Mouse (Mus musculus): ENCODE measurements around the gene St3gal5. TPM values are rescaled to one million over a fixed set of nuclear protein-coding genes. Genes with fewer than 3 reads are reported as not detected.

Gene St3gal5
- polyA plus RNA-seq, 1 experiment from 2014 or later: 29.6 TPM

DNA sequence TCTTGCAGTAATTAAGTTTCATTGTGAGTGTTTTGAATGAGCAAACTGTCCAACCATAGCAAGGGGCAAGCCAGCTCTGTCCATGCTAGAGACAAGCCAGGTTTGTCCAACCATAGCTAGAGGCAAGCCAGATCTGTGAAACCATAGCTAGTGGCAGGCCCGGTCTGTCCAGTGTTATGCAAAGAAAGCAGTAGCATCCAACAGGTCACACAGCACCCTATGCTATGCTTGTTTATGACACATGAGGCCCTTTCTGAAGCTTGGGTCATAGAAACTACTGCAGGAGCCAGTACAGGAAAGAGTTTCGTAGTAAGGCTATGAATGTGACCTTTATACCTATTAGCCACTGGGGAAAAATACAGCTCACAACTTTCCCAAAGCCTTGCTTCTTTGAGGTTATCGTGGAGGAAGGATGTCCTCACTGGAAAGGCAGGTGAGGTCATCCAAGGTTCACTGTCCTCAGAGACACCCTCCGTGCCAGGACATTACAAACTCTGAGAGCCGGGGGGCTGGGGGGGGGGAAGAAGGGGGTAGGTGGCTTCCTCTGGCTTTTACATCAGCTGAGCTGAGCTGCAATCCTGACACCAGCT, 26.0 kb upstream of the St3gal5 start:
- Histone ChIP-seq H3K4me3 (replicated peaks) (no peak overlapping the region), H3K27ac (no peak overlapping the region), H3K9ac (replicated peaks) (no peak overlapping the region), H3K4me2 (no peak overlapping the region), H3K36me3 (no peaks in the 10 kb centered on the region), H3K4me1 (replicated peaks) (no peaks in the 10 kb centered on the region), H3K9me3 (no peaks in the 10 kb centered on the region), H3K27me3 (no peaks in the 10 kb centered on the region)
- 73% methylated on average over 5 of the region's 5 CpGs for WGBS
- no peak for ATAC-seq (ENCODE audit: insufficient number of reproducible peaks, insufficient read depth, low FRiP score, low TSS enrichment, low read depth)

DNA sequence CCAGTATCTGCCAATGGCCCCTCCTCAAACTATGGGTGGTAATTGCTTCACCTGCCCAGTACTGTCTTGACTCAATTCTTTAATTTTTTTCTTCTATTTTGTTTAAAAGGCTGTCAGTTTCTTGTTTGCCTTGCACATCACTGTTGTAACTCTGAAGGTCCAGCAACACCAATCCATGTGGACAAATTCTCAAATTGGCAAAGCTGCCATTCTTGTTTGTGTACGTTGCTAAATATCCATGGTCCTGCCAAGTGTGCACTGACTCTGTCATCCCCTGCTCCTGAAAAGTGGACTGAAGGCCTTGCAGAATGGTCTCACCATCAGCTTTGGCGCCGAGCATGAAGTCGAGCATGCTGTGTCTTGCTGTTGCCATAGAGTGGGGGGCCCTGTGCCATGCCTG, 23.6 kb upstream of the St3gal5 start:
- H3K27me3 ChIP-seq: no peaks in the 10 kb centered on the region
- 85% methylated on average over 4 of the region's 4 CpGs for WGBS
- no peak overlapping the region for H3K4me2 ChIP-seq

DNA sequence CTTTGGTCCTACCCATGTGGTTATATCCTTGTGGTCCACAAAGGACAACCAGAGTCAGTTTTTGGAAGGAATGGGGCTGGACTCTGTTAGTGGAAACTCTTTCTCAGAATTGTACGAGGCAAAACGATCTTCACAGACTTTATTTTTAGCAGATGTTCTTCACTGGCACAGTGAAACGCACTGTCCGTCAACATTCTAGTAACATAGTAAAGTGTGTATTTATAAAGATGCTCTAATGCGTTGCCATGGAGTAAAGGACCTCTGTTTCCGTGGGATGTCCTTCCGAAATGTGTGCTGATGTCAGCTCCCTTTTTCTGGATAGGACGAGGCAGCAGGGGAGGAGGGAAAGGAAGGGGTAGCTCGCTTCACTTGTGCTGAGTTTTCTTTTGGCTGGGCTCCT, 20.9 kb upstream of the St3gal5 start:
- Histone ChIP-seq H3K36me3 (no peaks in the 10 kb centered on the region), H3K9me3 (0 out of 2 replicates have a peak, but pooled peaks cover 11% of the 10 kb centered on the region), H3K4me3 (replicated peaks) (no peak overlapping the region), H3K9ac (replicated peaks) (no peak overlapping the region), H3K27me3 (no peaks in the 10 kb centered on the region), H3K4me1 (replicated peaks) (no peaks in the 10 kb centered on the region), H3K27ac (no peak overlapping the region), H3K4me2 (no peak overlapping the region)
- 71% methylated on average over 9 of the region's 9 CpGs for WGBS
- no peak for ATAC-seq (ENCODE audit: insufficient number of reproducible peaks, insufficient read depth, low FRiP score, low TSS enrichment, low read depth)

More for the DNA sequence above, 23.6 kb upstream of the St3gal5 start:
- no peak overlapping the region for H3K27ac ChIP-seq
- no peaks in the 10 kb centered on the region for H3K4me1 ChIP-seq (replicated peaks)
- H3K9me3 ChIP-seq: no peaks in the 10 kb centered on the region
- no peak overlapping the region for H3K4me3 ChIP-seq (replicated peaks)
- H3K36me3 ChIP-seq: no peaks in the 10 kb centered on the region
- no peak for ATAC-seq (ENCODE audit: insufficient number of reproducible peaks, insufficient read depth, low FRiP score, low TSS enrichment, low read depth)
- no peak overlapping the region for H3K9ac ChIP-seq (replicated peaks)

DNA sequence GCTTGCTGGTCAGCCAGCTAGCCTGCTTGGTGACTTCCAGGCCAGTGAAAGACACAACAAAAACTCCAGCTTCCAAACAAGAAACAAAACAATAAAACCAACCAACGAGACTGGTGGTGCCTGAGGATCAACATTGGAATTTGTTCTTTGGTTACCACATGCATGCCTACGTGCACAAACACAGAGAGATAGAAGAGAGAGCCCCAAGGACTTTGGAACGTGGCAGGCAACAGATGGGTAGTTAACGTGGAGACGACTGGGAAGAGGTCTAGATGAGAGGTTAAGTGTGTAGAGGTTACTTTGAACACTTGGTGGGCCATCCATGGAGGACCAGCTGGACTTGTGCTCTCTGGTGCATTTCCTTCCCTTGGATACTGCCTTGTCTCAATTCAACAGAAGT, 19.2 kb upstream of the St3gal5 start:
- Histone ChIP-seq H3K27ac (no peak overlapping the region), H3K4me2 (no peak overlapping the region), H3K9ac (replicated peaks) (no peak overlapping the region), H3K36me3 (no peaks in the 10 kb centered on the region), H3K4me3 (replicated peaks) (no peak overlapping the region), H3K27me3 (no peaks in the 10 kb centered on the region), H3K4me1 (replicated peaks) (no peaks in the 10 kb centered on the region), H3K9me3 (peaks cover 20% of the 10 kb centered on the region; the same call in 1 of the 2 replicates)
- no peak for ATAC-seq (ENCODE audit: insufficient number of reproducible peaks, insufficient read depth, low FRiP score, low TSS enrichment, low read depth)
- WGBS: 78% methylated on average over 5 of the region's 5 CpGs

DNA sequence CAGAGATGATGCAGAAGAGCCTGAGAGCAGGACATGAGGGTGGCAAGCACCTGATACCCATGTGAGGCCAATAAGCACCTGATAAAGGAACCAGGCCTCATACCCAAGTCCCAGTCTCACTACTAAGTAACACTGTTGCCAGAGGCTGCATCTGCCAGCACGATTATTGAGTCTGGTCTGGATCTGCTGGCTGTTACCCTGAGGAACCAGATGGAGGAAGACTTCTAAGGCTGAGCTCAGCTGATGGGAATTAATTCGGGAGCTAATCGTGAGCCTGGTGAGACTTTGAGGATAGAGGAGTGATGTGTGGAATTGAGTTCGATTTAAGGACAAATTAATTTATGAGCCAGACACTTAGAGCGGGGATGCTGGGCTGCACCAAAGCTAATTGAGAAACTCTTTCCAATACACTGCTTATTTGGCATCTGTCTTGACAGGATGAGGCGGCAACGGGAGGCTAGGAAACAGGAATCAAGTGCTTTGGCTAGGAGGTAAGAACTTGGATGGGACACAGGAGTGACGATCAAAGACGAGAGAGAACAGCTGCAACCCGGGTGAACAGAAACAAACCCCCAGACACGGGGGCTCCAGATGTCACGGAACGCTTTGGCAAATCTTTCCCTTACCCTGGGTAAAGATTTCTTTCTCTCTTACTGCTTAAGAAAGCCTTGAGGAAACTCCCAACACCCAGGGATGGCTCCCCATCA, 15.9 kb upstream of the St3gal5 start:
- H3K4me2 ChIP-seq: no peak overlapping the region
- 89% methylated on average over 13 of the region's 13 CpGs for WGBS
- H3K9ac ChIP-seq (replicated peaks): no peak overlapping the region
- H3K9me3 ChIP-seq: peaks cover 20% of the 10 kb centered on the region; the same call in 1 of the 2 replicates
- no peaks in the 10 kb centered on the region for H3K4me1 ChIP-seq (replicated peaks)
- ATAC-seq (ENCODE audit: insufficient number of reproducible peaks, insufficient read depth, low FRiP score, low TSS enrichment, low read depth): no peak
- H3K4me3 ChIP-seq (replicated peaks): no peak overlapping the region
- no peak overlapping the region for H3K27ac ChIP-seq
- no peaks in the 10 kb centered on the region for H3K36me3 ChIP-seq
- no peaks in the 10 kb centered on the region for H3K27me3 ChIP-seq

DNA sequence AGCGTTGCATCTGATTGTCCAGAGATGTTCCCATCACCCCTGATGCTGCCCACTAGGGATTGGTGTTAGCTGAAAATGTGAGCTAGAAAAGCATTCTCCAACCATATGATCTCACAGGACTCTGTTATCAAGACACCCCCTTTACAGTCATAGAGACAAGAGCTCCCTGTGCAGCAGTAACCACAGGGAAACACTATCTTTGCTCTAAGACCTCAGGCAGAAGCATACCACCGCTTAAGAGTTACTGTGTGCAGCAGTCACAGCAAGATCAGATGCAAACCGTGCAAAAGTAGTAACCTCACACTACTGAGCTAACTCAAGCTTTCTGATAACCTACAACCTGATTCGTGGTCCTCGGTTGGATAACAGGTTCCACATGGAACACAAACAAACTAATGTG, 10.0 kb upstream of the St3gal5 start:
- H3K4me2 ChIP-seq: no peak overlapping the region
- no peak overlapping the region for H3K4me3 ChIP-seq (replicated peaks)
- no peak overlapping the region for H3K9ac ChIP-seq (replicated peaks)
- no peaks in the 10 kb centered on the region for H3K27me3 ChIP-seq
- WGBS: 79% methylated on average over 5 of the region's 5 CpGs
- no peaks in the 10 kb centered on the region for H3K36me3 ChIP-seq
- ATAC-seq (ENCODE audit: insufficient number of reproducible peaks, insufficient read depth, low FRiP score, low TSS enrichment, low read depth): no peak
- peaks cover 5% of the 10 kb centered on the region; the same call in 1 of the 2 replicates for H3K9me3 ChIP-seq
- H3K27ac ChIP-seq: no peak overlapping the region
- H3K4me1 ChIP-seq (replicated peaks): peaks cover 7% of the 10 kb centered on the region

DNA sequence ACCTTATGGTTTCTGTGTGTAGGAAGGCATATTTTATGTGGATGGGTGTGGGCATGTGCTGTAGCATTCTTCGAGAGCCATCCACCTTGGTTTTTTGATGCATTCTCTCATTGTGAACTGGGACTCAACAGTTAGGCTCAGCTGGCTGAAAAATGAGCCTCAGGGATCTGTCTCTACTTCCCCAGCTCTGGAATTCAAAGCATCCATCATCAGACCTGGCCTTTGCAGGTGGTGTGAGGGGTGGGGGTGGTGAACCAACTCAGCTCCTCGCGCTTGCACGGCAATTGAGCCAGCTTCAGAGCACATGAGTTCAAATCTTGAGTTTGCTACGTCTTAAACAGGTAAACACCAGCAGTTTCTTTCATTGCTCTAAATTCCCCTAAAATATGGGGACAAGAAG, 7.5 kb upstream of the St3gal5 start:
- H3K4me2 ChIP-seq: no peak overlapping the region
- no peak overlapping the region for H3K4me3 ChIP-seq (replicated peaks)
- H3K27me3 ChIP-seq: no peaks in the 10 kb centered on the region
- no peaks in the 10 kb centered on the region for H3K36me3 ChIP-seq
- ATAC-seq (ENCODE audit: insufficient number of reproducible peaks, insufficient read depth, low FRiP score, low TSS enrichment, low read depth): no peak
- H3K9me3 ChIP-seq: no peaks in the 10 kb centered on the region
- peaks cover 7% of the 10 kb centered on the region for H3K4me1 ChIP-seq (replicated peaks)
- WGBS: 73% methylated on average over 5 of the region's 5 CpGs
- H3K27ac ChIP-seq: no peak overlapping the region
- H3K9ac ChIP-seq (replicated peaks): no peak overlapping the region

GRCm38 (mm10) chr6:72091007-72091406, 6.4 kb upstream of the St3gal5 start:
- H3K36me3 ChIP-seq: no peaks in the 10 kb centered on the region
- no peaks in the 10 kb centered on the region for H3K9me3 ChIP-seq
- no peak overlapping the region for H3K9ac ChIP-seq (replicated peaks)
- H3K27ac ChIP-seq: 0 out of 2 replicates have a peak overlapping the region, but pooled peaks have one; percentile 35
- WGBS: 44% methylated on average over 6 of the region's 6 CpGs
- no peaks in the 10 kb centered on the region for H3K27me3 ChIP-seq
- H3K4me1 ChIP-seq (replicated peaks): peaks cover 7% of the 10 kb centered on the region
- no peak overlapping the region for H3K4me3 ChIP-seq (replicated peaks)
- H3K4me2 ChIP-seq: 0 out of 2 replicates have a peak overlapping the region, but pooled peaks have one; percentile 17
- peak; percentile 47; the same call in 1 of the 2 replicates for ATAC-seq (ENCODE audit: insufficient number of reproducible peaks, insufficient read depth, low FRiP score, low TSS enrichment, low read depth)

- no peak overlapping the region for H3K9ac ChIP-seq (replicated peaks)
- 86% methylated on average over 1 of the region's 1 CpGs for WGBS
- H3K4me3 ChIP-seq (replicated peaks): no peak overlapping the region
- no peaks in the 10 kb centered on the region for H3K27me3 ChIP-seq
- ATAC-seq (ENCODE audit: insufficient number of reproducible peaks, insufficient read depth, low FRiP score, low TSS enrichment, low read depth): no peak
- H3K36me3 ChIP-seq: no peaks in the 10 kb centered on the region
- H3K9me3 ChIP-seq: no peaks in the 10 kb centered on the region
- H3K27ac ChIP-seq: no peak overlapping the region
- H3K4me2 ChIP-seq: no peak overlapping the region
- H3K4me1 ChIP-seq (replicated peaks): peaks cover 14% of the 10 kb centered on the region
These were observed 4.3 kb upstream of the St3gal5 start for GRCm38 (mm10) chr6:72093121-72093520.

DNA sequence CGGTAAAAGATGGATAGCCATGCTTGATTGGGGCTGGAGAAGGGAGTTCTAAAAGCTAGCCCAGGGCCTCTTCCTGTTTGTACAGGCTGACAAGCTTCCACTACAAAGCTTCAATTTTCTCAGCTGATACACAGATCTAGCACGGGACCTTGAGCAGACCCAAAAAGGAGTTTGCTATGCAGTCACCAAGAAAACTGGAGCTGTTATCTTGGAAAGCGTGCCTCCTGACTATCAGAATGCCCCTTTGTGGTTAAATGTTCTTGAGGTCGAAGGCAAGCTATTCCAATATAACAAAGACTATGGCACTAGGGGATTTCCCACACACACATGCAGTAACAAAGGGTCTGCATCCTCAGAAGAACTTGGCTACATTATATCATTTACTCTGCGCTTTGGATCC, 1.2 kb upstream of the St3gal5 start:
- no peaks in the 10 kb centered on the region for H3K9me3 ChIP-seq
- H3K27me3 ChIP-seq: no peaks in the 10 kb centered on the region
- ATAC-seq (ENCODE audit: insufficient number of reproducible peaks, insufficient read depth, low FRiP score, low TSS enrichment, low read depth): no peak
- H3K4me2 ChIP-seq: no peak overlapping the region
- peaks cover 31% of the 10 kb centered on the region for H3K4me1 ChIP-seq (replicated peaks)
- H3K36me3 ChIP-seq: no peaks in the 10 kb centered on the region
- WGBS: 84% methylated on average over 5 of the region's 5 CpGs
- no peak overlapping the region for H3K4me3 ChIP-seq (replicated peaks)
- no peak overlapping the region for H3K27ac ChIP-seq
- no peak overlapping the region for H3K9ac ChIP-seq (replicated peaks)

- no peak for ATAC-seq (ENCODE audit: insufficient number of reproducible peaks, insufficient read depth, low FRiP score, low TSS enrichment, low read depth)
- peak overlapping the region; percentile 61 for H3K4me3 ChIP-seq (replicated peaks)
- peaks cover 32% of the 10 kb centered on the region for H3K4me1 ChIP-seq (replicated peaks)
- no peaks in the 10 kb centered on the region for H3K27me3 ChIP-seq
- 0 out of 2 replicates have a peak overlapping the region, but pooled peaks have one; percentile 70 for H3K9ac ChIP-seq (replicated peaks)
- no peaks in the 10 kb centered on the region for H3K36me3 ChIP-seq
- peak overlapping the region; percentile 79 for H3K27ac ChIP-seq
- peak overlapping the region; percentile 82 for H3K4me2 ChIP-seq
- WGBS: 51% methylated on average over 8 of the region's 8 CpGs
- H3K9me3 ChIP-seq: no peaks in the 10 kb centered on the region
These were observed 723 bp upstream of the St3gal5 start for GRCm38 (mm10) chr6:72096669-72097068.
